Mouse (Mus musculus) kidney, adult 2 months (tissue): ENCODE measurements around the gene Plppr3.

Source experiments
- CTCF ChIP-seq: fragments of 200-500 bp; conservative IDR thresholded peaks from 2 replicates; pipeline ENCODE4 v1.5.1; 2011; ENCODE audit warnings: low read depth, mild to moderate bottlenecking, control low read depth, low read length, moderate library complexity, mixed read lengths; ENCODE audit not compliant: insufficient read depth, insufficient read length
- POLR2A ChIP-seq: fragments of 200-500 bp; IDR thresholded peaks from one replicate; pipeline ENCODE4 v1.6.1; 2011; ENCODE audit warnings: low read depth, low read length, control low read depth

- no peak for TF ChIP-seq CTCF
- no peak for TF ChIP-seq POLR2A
Observed at GRCm38 (mm10) chr10:79864351-79865188, 9.9 kb downstream of the Plppr3 start.
